Mouse (Mus musculus) stomach, postnatal 0 days (tissue): Measurements from ENCODE around the gene Card10. TPM values are rescaled to one million over a fixed set of nuclear protein-coding genes. Genes with fewer than 3 reads are reported as not detected.
A peak's percentile ranks its signal among the peaks of the same experiment; 100 is the strongest.

Source experiments
- ATAC-seq: fragments of 200-750 bp; cut with Nextera tagmentation; 2 replicates; pipeline ENCODE4 v1.8.0; 2017; ENCODE audit not compliant: low FRiP score, low TSS enrichment
- DNase-seq: peaks from one replicate; pipeline ENCODE4 v3.0.0-alpha.2; 2016; ENCODE audit warnings: low spot score
- H3K27ac ChIP-seq: fragments of 300-500 bp; sonication (generic); replicated peaks from 2 replicates; pipeline ENCODE4 v1.5.1; 2014; ENCODE audit warnings: mild to moderate bottlenecking, control low read depth
- H3K27me3 ChIP-seq: fragments of 300-500 bp; sonication (generic); 2 replicates; pipeline ENCODE4 v1.6.1; 2014; ENCODE audit warnings: low read length; ENCODE audit not compliant: control insufficient read depth, insufficient read depth
- H3K36me3 ChIP-seq: fragments of 300-500 bp; sonication (generic); 2 replicates; pipeline ENCODE4 v1.6.1; 2014; ENCODE audit warnings: low read length, mixed read lengths; ENCODE audit not compliant: control insufficient read depth, insufficient read depth
- H3K4me1 ChIP-seq: fragments of 300-500 bp; sonication (generic); replicated peaks from 2 replicates; pipeline ENCODE4 v1.6.1; 2014; ENCODE audit warnings: antibody characterized with exemption; ENCODE audit not compliant: control insufficient read depth, insufficient read depth
- H3K4me2 ChIP-seq: fragments of 300-500 bp; sonication (generic); replicated peaks from 2 replicates; pipeline ENCODE4 v1.6.1; 2014; ENCODE audit warnings: low read depth, mild to moderate bottlenecking, control low read depth, moderate library complexity
- H3K4me3 ChIP-seq: fragments of 300-500 bp; sonication (generic); 2 replicates; pipeline ENCODE4 v1.5.1; 2014; ENCODE audit warnings: low read depth, low read length, control low read depth
- H3K9ac ChIP-seq: fragments of 300-500 bp; sonication (generic); 2 replicates; pipeline ENCODE4 v1.6.1; 2014; ENCODE audit warnings: mild to moderate bottlenecking, low read length, control low read depth, mixed read lengths
- H3K9me3 ChIP-seq: fragments of 300-500 bp; sonication (generic); 2 replicates; pipeline ENCODE4 v1.6.1; 2016; ENCODE audit warnings: low read length; ENCODE audit not compliant: control insufficient read depth
- CTCF ChIP-seq: IDR thresholded peaks from 2 replicates; pipeline ENCODE4 v1.5.1; 2016; ENCODE audit warnings: antibody characterized with exemption, low read depth, mild to moderate bottlenecking, moderate library complexity
- EP300 ChIP-seq: optimal IDR thresholded peaks from 2 replicates; pipeline ENCODE3; 2016; ENCODE audit warnings: antibody characterized with exemption
- WGBS: fragments of 180-500 bp; shearing (Covaris S2); extraction: QIAGEN DNeasy Blood & Tissue Kit; methylation state at CpG from one replicate; pipeline ENCODE4 v1.1.7; 2014; 5-methylcytosine and 5-hydroxymethylcytosine counted together
- polyA plus RNA-seq: library from polyadenylated mRNA; unstranded; fragments of >200 nt; fragmentation: Nextera tagmentation; extraction: Ambion mirVana; gene quantifications from 2 replicates; pipeline ENCODE4 v1.2.1, GENCODE M21; 2015

Gene Card10
- polyA plus RNA-seq, 1 experiment from 2014 or later = 2.4 TPM

DNA sequence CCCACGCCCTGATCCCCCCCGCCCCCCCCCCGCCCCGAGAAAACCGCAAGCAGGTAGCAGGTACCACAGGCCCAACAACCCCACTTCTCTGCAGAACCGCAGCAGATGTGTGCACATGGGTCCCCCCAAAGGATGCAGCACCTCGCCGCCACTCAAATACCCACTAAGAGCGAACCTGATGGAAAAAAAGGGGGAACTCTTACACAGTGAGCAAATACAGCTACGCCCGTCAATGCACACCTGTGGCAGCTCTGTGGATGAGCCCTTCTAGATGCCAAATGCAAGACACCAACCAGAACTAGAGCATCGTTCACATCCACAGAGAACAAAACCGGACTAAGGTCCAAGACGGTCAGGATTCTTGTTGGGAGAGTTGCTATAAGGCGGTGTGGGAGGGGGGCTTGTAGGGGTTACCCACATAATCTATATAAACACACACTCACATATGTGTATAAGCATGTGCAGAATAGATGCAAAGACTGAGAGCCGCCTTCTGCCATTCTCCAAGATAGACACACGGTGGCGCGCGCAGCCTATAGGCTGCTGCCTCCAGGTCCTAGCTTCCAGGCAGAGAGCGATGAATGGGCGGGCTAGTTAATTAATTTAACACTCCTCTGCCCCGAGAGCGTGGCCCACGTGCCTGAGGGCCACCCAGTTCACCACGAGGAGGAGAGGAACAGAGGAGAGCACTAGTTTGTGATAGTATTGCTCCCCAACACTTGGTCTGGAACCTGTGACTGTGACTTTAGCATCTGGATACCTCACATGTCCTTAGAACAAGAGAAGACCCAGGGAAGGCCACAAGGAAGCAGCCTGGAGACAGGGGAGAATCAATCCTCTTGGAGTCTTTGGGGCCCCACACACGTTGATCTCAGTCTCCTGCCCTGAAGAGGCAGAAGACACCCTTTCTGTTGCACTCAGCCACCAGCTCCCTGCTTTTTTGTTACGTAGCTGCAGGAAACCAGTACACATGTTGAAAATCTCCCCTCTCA lies 23.7 kb upstream of the Card10 start:
- WGBS = 18% methylated on average over 28 of the region's 28 CpGs
- no peak overlapping the region for H3K27ac ChIP-seq
- no peaks in the 10 kb centered on the region for H3K9me3 ChIP-seq
- DNase-seq = peak; percentile 83
- no peak overlapping the region for H3K9ac ChIP-seq
- H3K27me3 ChIP-seq = no peaks in the 10 kb centered on the region
- TF ChIP-seq EP300 = no peak
- TF ChIP-seq CTCF = peak; percentile 98
- H3K4me2 ChIP-seq = no peak overlapping the region
- H3K36me3 ChIP-seq = no peaks in the 10 kb centered on the region
- no peak overlapping the region for H3K4me3 ChIP-seq
- ATAC-seq = peak; percentile 73
- H3K4me1 ChIP-seq = 0 out of 2 replicates have a peak, but pooled peaks cover 3% of the 10 kb centered on the region

DNA sequence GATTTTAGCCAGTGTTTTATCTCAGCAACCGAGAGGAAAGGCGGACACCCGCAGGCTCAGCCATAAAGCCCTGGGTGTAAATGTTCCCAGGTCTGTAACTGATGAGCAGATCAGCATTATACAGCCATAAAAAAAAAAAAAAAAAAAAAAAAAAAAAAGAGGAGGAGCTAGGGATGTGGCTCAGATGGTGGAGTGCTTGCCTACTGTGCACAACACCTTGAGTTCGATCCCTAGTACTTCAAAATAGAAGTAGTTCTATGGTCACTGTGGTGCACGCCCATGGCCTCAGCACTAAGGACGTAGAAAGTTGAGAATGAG lies 13.2 kb upstream of the Card10 start:
- Histone ChIP-seq H3K9ac (no peak overlapping the region), H3K27me3 (no peaks in the 10 kb centered on the region), H3K4me2 (no peak overlapping the region), H3K4me1 (0 out of 2 replicates have a peak, but pooled peaks cover 2% of the 10 kb centered on the region), H3K27ac (no peak overlapping the region), H3K9me3 (no peaks in the 10 kb centered on the region), H3K4me3 (no peak overlapping the region), H3K36me3 (no peaks in the 10 kb centered on the region)
- DNase-seq (no peak), ATAC-seq (no peak)
- 63% methylated on average over 6 of the region's 6 CpGs for WGBS
- TF ChIP-seq EP300 = no peak
- no peak for TF ChIP-seq CTCF

DNA sequence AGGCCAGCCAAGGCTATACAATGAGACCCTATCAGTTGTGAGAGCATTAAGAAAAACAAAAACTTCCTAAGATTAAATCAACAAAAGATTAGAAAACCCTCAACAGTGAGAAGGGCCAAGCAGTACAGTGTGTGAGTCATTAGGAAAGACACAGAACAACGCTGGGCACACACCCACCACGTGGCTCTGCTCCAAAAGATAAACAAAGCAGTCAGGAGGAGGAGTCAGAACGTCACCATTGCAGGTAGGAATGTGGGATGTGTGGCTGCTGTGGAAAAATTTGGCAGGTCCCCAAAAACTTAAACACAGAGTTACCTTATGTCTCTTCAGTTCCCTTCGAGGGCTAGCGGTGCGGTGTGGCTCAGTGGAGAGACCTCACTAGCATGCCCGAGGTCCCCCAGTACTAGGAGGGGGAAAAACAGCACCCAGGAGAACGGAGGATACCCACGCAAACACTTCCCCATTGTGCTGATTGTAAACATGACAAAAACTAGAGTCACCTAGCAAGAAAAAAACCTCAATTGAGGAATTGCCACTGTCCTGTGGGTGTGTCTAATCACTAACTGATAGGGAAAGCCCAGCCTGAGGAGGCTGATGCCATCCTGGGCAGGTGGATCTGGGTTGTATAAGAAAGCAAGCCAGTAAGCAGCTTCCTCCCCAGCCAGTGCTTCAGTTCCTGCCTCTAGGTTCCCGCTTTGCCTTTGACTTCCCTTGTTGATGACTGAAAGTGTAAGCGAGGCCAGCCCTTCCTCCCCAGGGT lies 12.7 kb upstream of the Card10 start:
- H3K36me3 ChIP-seq = no peaks in the 10 kb centered on the region
- H3K4me2 ChIP-seq = 0 out of 2 replicates have a peak overlapping the region, but pooled peaks have one; percentile 11
- 0 out of 2 replicates have a peak, but pooled peaks cover 2% of the 10 kb centered on the region for H3K4me1 ChIP-seq
- ATAC-seq = peak; percentile 93
- 30% methylated on average over 11 of the region's 11 CpGs for whole genome bisulfite sequencing
- peak; percentile 88 for DNase-seq
- H3K4me3 ChIP-seq = no peak overlapping the region
- 0 out of 2 replicates have a peak overlapping the region, but pooled peaks have one; percentile 30 for H3K27ac ChIP-seq
- no peak overlapping the region for H3K9ac ChIP-seq
- TF ChIP-seq EP300 = no peak
- TF ChIP-seq CTCF = no peak
- no peaks in the 10 kb centered on the region for H3K27me3 ChIP-seq
- H3K9me3 ChIP-seq = no peaks in the 10 kb centered on the region

DNA sequence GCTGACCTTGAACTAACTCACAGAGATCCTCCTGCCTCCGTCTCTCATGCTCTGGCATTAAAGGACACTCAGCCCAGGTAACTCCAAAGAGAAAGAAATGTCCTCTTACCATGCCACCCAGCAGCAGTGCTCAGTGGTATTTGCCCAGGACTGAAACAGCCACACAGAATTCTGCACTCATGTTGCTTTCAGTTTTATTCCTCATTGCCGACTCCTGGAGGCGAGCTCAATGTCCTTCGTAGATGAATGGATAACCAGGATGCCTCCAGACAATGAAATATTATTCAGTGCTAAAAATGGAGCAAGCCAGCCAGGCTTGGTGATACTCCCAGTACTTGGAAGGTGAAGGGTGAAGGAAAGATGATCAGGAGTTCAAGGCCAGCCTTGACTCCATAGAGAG lies 10.8 kb upstream of the Card10 start:
- no peak for TF ChIP-seq CTCF
- TF ChIP-seq EP300 = no peak
- 0 out of 2 replicates have a peak, but pooled peaks cover 2% of the 10 kb centered on the region for H3K4me1 ChIP-seq
- no peak overlapping the region for H3K9ac ChIP-seq

GRCm38 (mm10) chr15:78810146-78810545 lies 7.3 kb upstream of the Card10 start:
- no peaks in the 10 kb centered on the region for H3K36me3 ChIP-seq
- H3K4me2 ChIP-seq = no peak overlapping the region
- H3K27ac ChIP-seq = no peak overlapping the region
- H3K27me3 ChIP-seq = no peaks in the 10 kb centered on the region
- no peak overlapping the region for H3K9ac ChIP-seq
- no peaks in the 10 kb centered on the region for H3K4me1 ChIP-seq
- no peaks in the 10 kb centered on the region for H3K9me3 ChIP-seq
- WGBS = 57% methylated on average over 9 of the region's 9 CpGs
- DNase-seq = no peak
- no peak for TF ChIP-seq EP300
- TF ChIP-seq CTCF = no peak
- H3K4me3 ChIP-seq = no peak overlapping the region
- ATAC-seq = no peak

More for the DNA sequence above, 10.8 kb upstream of the Card10 start:
- WGBS = 86% methylated on average over 4 of the region's 4 CpGs
- no peak overlapping the region for H3K4me3 ChIP-seq
- no peak for DNase-seq
- H3K4me2 ChIP-seq = no peak overlapping the region
- no peak overlapping the region for H3K27ac ChIP-seq
- no peak for ATAC-seq
- no peaks in the 10 kb centered on the region for H3K27me3 ChIP-seq
- H3K9me3 ChIP-seq = no peaks in the 10 kb centered on the region
- no peaks in the 10 kb centered on the region for H3K36me3 ChIP-seq
